Mouse (Mus musculus) CH12.LX (cell line): ENCODE measurements around the gene Stn1. TPM values are rescaled to one million over a fixed set of nuclear protein-coding genes. Genes with fewer than 3 reads are reported as not detected.

Source experiments
- DNase-seq: peaks from one replicate; pipeline ENCODE4 v3.0.0-alpha.2; 2013; ENCODE audit errors: extremely low read depth
- H3K27ac ChIP-seq: 2 replicates; pipeline ENCODE4 v1.5.1; 2012; ENCODE audit warnings: low read depth, mild to moderate bottlenecking, control low read depth, moderate library complexity; ENCODE audit not compliant: insufficient read depth
- H3K27me3 ChIP-seq: replicated peaks from 2 replicates; pipeline ENCODE3; 2012; ENCODE audit warnings: inconsistent platforms
- H3K36me3 ChIP-seq, 2 experiments: replicated peaks in 1 of 2; 2 replicates each; pipeline versions ENCODE3 to v1.6.1; 2012; ENCODE audit warnings: inconsistent platforms in 1 of 2, low read length in 1 of 2, mild to moderate bottlenecking in 1 of 2, mixed read lengths in 1 of 2, moderate library complexity in 1 of 2; ENCODE audit not compliant: control insufficient read depth in 1 of 2, insufficient read depth in 1 of 2
- H3K4me1 ChIP-seq, 2 experiments: 2 replicates each; pipeline ENCODE4 v1.6.1; 2012; ENCODE audit warnings: inconsistent platforms in 1 of 2, moderate library complexity in 1 of 2; ENCODE audit not compliant: insufficient read depth in 2 of 2, control insufficient read depth in 1 of 2
- H3K4me2 ChIP-seq: 2 replicates; pipeline ENCODE4 v1.6.1; 2012; ENCODE audit warnings: low read depth, mild to moderate bottlenecking, control low read depth; ENCODE audit not compliant: poor library complexity, insufficient read depth, severe bottlenecking
- H3K4me3 ChIP-seq, 3 experiments: fragments of 150-350 bp in 1 of 3; sonication (generic) in 1 of 3; replicated peaks in 1 of 3; 2 replicates each; pipeline versions ENCODE3 to v1.5.1; 2011 to 2012; ENCODE audit warnings: low read depth in 2 of 3, low read length in 2 of 3, mild to moderate bottlenecking in 2 of 3, moderate library complexity in 2 of 3, control low read depth in 1 of 3, improper control_type of control experiment in 1 of 3, inconsistent platforms in 1 of 3, mixed read lengths in 1 of 3; ENCODE audit not compliant: poor library complexity in 1 of 3
- H3K79me2 ChIP-seq: replicated peaks from 2 replicates; pipeline ENCODE4 v1.6.1; 2012; ENCODE audit warnings: mild to moderate bottlenecking, moderate library complexity; ENCODE audit not compliant: control insufficient read depth, poor library complexity, insufficient read depth, severe bottlenecking; ENCODE audit errors: extremely low read depth
- H3K9ac ChIP-seq: 2 replicates; pipeline ENCODE4 v1.6.1; 2012; ENCODE audit warnings: low read depth, mild to moderate bottlenecking, control low read depth, moderate library complexity; ENCODE audit not compliant: insufficient read depth
- H3K9me3 ChIP-seq: replicated peaks from 2 replicates; pipeline ENCODE3; 2012; ENCODE audit warnings: low read length, inconsistent platforms, mixed read lengths
- CTCF ChIP-seq, 2 experiments: IDR thresholded peaks in 1 of 2; conservative IDR thresholded peaks in 1 of 2; 2 replicates each; pipeline ENCODE4 v1.5.1; 2011 to 2012; ENCODE audit warnings: low read depth in 2 of 2, low read length in 2 of 2, improper control_type of control experiment in 1 of 2, inconsistent platforms in 1 of 2, mild to moderate bottlenecking in 1 of 2, moderate library complexity in 1 of 2
- HCFC1 ChIP-seq: IDR thresholded peaks from 2 replicates; pipeline ENCODE4 v1.6.1; 2012; ENCODE audit warnings: low read depth, mild to moderate bottlenecking, inconsistent platforms, low read length, improper control_type of control experiment
- IRF4 ChIP-seq: IDR thresholded peaks from 2 replicates; pipeline ENCODE4 v1.6.1; 2014; ENCODE audit warnings: low read depth, mild to moderate bottlenecking, inconsistent platforms, low read length, improper control_type of control experiment
- JUND ChIP-seq: conservative IDR thresholded peaks from 2 replicates; pipeline ENCODE4 v1.6.1; 2011; ENCODE audit warnings: low read depth, low read length, improper control_type of control experiment
- KAT2A ChIP-seq: IDR thresholded peaks from 2 replicates; pipeline ENCODE4 v1.6.1; 2012; ENCODE audit warnings: low read length, improper control_type of control experiment, inconsistent platforms; ENCODE audit not compliant: insufficient replicate concordance
- MAFK ChIP-seq: IDR thresholded peaks from 2 replicates; pipeline ENCODE4 v1.6.1; 2011; ENCODE audit warnings: low read length, improper control_type of control experiment; ENCODE audit not compliant: insufficient replicate concordance
- MAX ChIP-seq: IDR thresholded peaks from 2 replicates; pipeline ENCODE4 v1.6.1; 2011; ENCODE audit warnings: low read length, improper control_type of control experiment
- MEF2A ChIP-seq: IDR thresholded peaks from 2 replicates; pipeline ENCODE4 v1.6.1; 2014; ENCODE audit warnings: low read depth, mild to moderate bottlenecking, inconsistent platforms, low read length, improper control_type of control experiment, borderline replicate concordance
- MXI1 ChIP-seq: IDR thresholded peaks from 2 replicates; pipeline ENCODE4 v1.6.1; 2011; ENCODE audit warnings: mild to moderate bottlenecking, low read depth, low read length, improper control_type of control experiment
- MYC ChIP-seq: IDR thresholded peaks from 2 replicates; pipeline ENCODE4 v1.6.1; 2011; ENCODE audit warnings: low read depth, mild to moderate bottlenecking, improper control_type of control experiment, low read length
- NELFE ChIP-seq: IDR thresholded peaks from 2 replicates; pipeline ENCODE4 v1.6.1; 2011; ENCODE audit warnings: low read depth, low read length, improper control_type of control experiment
- NRF1 ChIP-seq: IDR thresholded peaks from 2 replicates; pipeline ENCODE4 v1.6.1; 2014; ENCODE audit warnings: low read depth, mild to moderate bottlenecking, inconsistent platforms, low read length, improper control_type of control experiment, moderate library complexity
- PAX5 ChIP-seq: IDR thresholded peaks from 2 replicates; pipeline ENCODE4 v1.6.1; 2012; ENCODE audit warnings: low read length, inconsistent platforms, mixed read lengths
- POLR2A ChIP-seq: IDR thresholded peaks from 2 replicates; pipeline ENCODE4 v1.6.1; 2011; ENCODE audit warnings: low read depth, mild to moderate bottlenecking, improper control_type of control experiment, low read length
- SMC3 ChIP-seq: IDR thresholded peaks from 2 replicates; pipeline ENCODE4 v1.6.1; 2011; ENCODE audit warnings: low read depth, low read length, improper control_type of control experiment
- TBP ChIP-seq: conservative IDR thresholded peaks from 2 replicates; pipeline ENCODE4 v1.6.1; 2011; ENCODE audit warnings: low read depth, low read length, improper control_type of control experiment
- USF1 ChIP-seq: IDR thresholded peaks from 2 replicates; pipeline ENCODE4 v1.6.1; 2014; ENCODE audit warnings: low read depth, mild to moderate bottlenecking, inconsistent platforms, low read length, improper control_type of control experiment
- dilution Hi-C: fragments of 300-500 bp; cut with MboI; formaldehyde crosslinking; loops from 2 replicates; pipeline ENCODE4 v1.14.3; 2020; ENCODE audit warnings: low sequenced_read_pairs; ENCODE audit not compliant: extremely low pct_unique_long_range_greater_than_20kb, extremely low pct_ligation_motif_present
- in situ Hi-C: fragments of 300-500 bp; cut with MboI; formaldehyde crosslinking; loops from 3 replicates; pipeline ENCODE4 v1.14.3; 2019; ENCODE audit warnings: low sequenced_read_pairs, low pct_ligation_motif_present, low pct_unique_long_range_greater_than_20kb, mixed read lengths
- polyA plus RNA-seq: library from polyadenylated mRNA; unstranded; fragments of >175 nt; gene quantifications from 2 replicates; pipeline ENCODE4 v1.2.1, GENCODE M21; 2012; ENCODE audit warnings: low read depth; ENCODE audit not compliant: insufficient read length
- total RNA-seq, 2 experiments: library from RNA; depleted of rRNA; stranded (reverse); fragments of 300-350 nt in 1 of 2; fragments of >200 nt in 1 of 2; gene quantifications; 2 replicates each; pipeline ENCODE4 v1.2.3; 2012 to 2014

Stn1 gene
- total and polyA plus RNA-seq, 3 experiments: 18.3 to 35.7 (median 25.3) TPM

GRCm38 (mm10) chr19:47497313-47497712 lies 40.0 kb downstream of the Stn1 start:
- TF ChIP-seq MAX (no peak), MYC (no peak), POLR2A (no peak), MEF2A (no peak), TBP (no peak), MAFK (no peak), CTCF (conservative IDR thresholded peaks at IDR 0.05 in 1 of 2, IDR thresholded peaks at IDR 0.05 in 1 of 2; ENCODE audit: low read depth in 2 of 2, low read length in 2 of 2) (no peak), NRF1 (no peak), MXI1 (no peak), IRF4 (no peak), HCFC1 (no peak), JUND (no peak), SMC3 (no peak), KAT2A (no peak)
- no peak overlapping the region for H3K27ac ChIP-seq
- no peaks in the 10 kb centered on the region for H3K27me3 ChIP-seq
- in situ Hi-C loops (no loop called here), dilution Hi-C loops (no loop called here)
- H3K9ac ChIP-seq: no peak overlapping the region
- H3K9me3 ChIP-seq: no peaks in the 10 kb centered on the region
- H3K36me3 ChIP-seq: peaks cover 0 to 14% of the 10 kb centered on the region in 2 experiments
- peaks cover 0 to under 1% of the 10 kb centered on the region in 2 experiments; a peak in 2 of 4 replicates for H3K4me1 ChIP-seq
- H3K79me2 ChIP-seq: no peaks in the 10 kb centered on the region
- H3K4me2 ChIP-seq: no peak overlapping the region
- no peak for DNase-seq
- H3K4me3 ChIP-seq: no peak overlapping the region

GRCm38 (mm10) chr19:47493017-47493997 lies 44.0 kb downstream of the Stn1 start:
- in situ Hi-C loops (no loop called here), dilution Hi-C loops (no loop called here)
- Histone ChIP-seq H3K36me3 (no peaks in the 10 kb centered on the region), H3K4me2 (no peak overlapping the region), H3K9ac (no peak overlapping the region), H3K4me1 (peaks cover under 1 to 5% of the 10 kb centered on the region in 2 experiments; a peak in 3 of 4 replicates), H3K27ac (no peak overlapping the region), H3K9me3 (peaks cover 2% of the 10 kb centered on the region), H3K4me3 (no peak overlapping the region), H3K79me2 (no peaks in the 10 kb centered on the region), H3K27me3 (no peaks in the 10 kb centered on the region)
- no peak for DNase-seq
- TF ChIP-seq MXI1 (no peak), NELFE (no peak), HCFC1 (no peak), MYC (no peak), PAX5 (no peak), USF1 (no peak)
